ENCODE assay signal across 8 mouse cellular contexts in the genomic region with DNA sequence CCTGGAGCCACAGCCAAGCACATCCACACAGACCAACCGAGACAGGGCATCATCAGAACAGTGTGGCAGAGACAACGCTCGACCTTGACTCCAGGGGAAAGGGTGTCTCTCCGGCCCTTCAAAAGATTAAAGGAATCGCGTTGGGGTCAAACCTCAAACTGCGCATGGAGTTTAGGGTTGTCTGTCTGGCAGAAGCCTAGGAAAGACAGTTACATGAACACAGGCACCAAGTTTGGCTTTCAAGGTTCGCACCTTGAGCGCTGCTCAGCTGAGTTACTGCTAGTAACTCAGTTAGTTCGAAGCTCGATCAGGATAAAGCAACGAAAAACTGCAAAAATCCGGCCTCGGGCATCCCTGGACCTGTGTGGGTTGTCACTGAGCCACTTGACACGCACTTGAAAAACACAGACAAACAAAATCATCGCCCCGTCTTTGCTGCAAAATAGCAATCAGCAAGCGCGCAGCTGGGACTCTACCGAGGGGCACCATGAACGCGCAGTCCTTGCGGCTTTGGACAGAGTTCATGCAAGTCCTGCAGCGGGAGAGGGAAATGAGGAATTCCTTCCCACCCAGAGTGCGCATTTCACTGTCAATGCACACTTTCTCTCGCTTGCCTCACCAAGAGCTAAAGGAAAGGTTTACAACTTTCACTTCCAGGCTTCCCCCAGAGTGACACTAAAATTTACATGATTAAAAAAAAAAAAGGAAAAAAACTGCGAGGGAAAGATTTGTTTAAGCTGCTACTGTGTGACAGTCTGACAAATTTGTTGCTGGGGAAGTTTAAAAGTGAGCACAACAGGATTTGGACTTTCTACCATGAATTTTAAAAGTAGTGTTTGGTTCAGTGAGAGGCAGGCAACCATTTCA.
DNase-seq lines count a peak whose midpoint lies in the region; ATAC-seq and TF ChIP-seq lines count a peak whose summit lies in the region.

No protein-coding gene starts in this region.

- no peaks in the 10 kb centered on the region for H3K9me3 ChIP-seq in embryonic facial prominence, embryonic 10.5 days
- H3K9me3 ChIP-seq in intestine, embryonic 14.5 days (ENCODE audit: control insufficient read depth, low read length), result no peaks in the 10 kb centered on the region
- H3K9me3 ChIP-seq in neural tube, embryonic 12.5 days, result no peaks in the 10 kb centered on the region

- 22% methylated on average over 27 of the region's 27 CpGs for WGBS in lung, adult 2 months
- 2% methylated on average over 27 of the region's 27 CpGs for WGBS in embryonic facial prominence, embryonic 10.5 days
- WGBS in intestine, embryonic 14.5 days, result 4% methylated on average over 27 of the region's 27 CpGs
- 1% methylated on average over 27 of the region's 27 CpGs for WGBS in neural tube, embryonic 12.5 days

- peaks cover 98% of the 10 kb centered on the region for H3K27me3 ChIP-seq in embryonic facial prominence, embryonic 10.5 days (replicated peaks; ENCODE audit: low read depth, poor library complexity, severe bottlenecking)
- H3K27me3 ChIP-seq in intestine, embryonic 14.5 days (replicated peaks; ENCODE audit: control insufficient read depth, insufficient read depth, low read length), result peaks cover 53% of the 10 kb centered on the region
- H3K27me3 ChIP-seq in neural tube, embryonic 12.5 days (replicated peaks), result peaks cover 71% of the 10 kb centered on the region

- no peak overlapping the region for H3K9ac ChIP-seq in intestine, embryonic 14.5 days (ENCODE audit: low read length)
- H3K9ac ChIP-seq in neural tube, embryonic 12.5 days, result no peak overlapping the region

- no peak for ATAC-seq in intestine, embryonic 14.5 days (replicated peaks; ENCODE audit: low FRiP score, low TSS enrichment, low read depth)
- ATAC-seq in neural tube, embryonic 12.5 days (ENCODE audit: low FRiP score, low read depth), result no peak

- no peak for TF ChIP-seq POLR2A in lung, adult 2 months (IDR thresholded peaks at IDR 0.05; ENCODE audit: borderline replicate concordance, extremely low read depth, low read depth, low read length)

- no peak overlapping the region for H3K4me3 ChIP-seq in lung, adult 2 months (replicated peaks; ENCODE audit: extremely low read depth, low read depth, low read length)
- H3K4me3 ChIP-seq in embryonic facial prominence, embryonic 10.5 days, result peak overlapping the region; percentile 77
- peak overlapping the region; percentile 11; the same call in 1 of the 2 replicates for H3K4me3 ChIP-seq in intestine, embryonic 14.5 days (ENCODE audit: low read depth, low read length)
- no peak overlapping the region; the same call in 1 of the 2 replicates for H3K4me3 ChIP-seq in neural tube, embryonic 12.5 days

- no peak overlapping the region for H3K27ac ChIP-seq in embryonic facial prominence, embryonic 10.5 days (replicated peaks)
- H3K27ac ChIP-seq in intestine, embryonic 14.5 days (ENCODE audit: low read depth), result no peak overlapping the region
- no peak overlapping the region for H3K27ac ChIP-seq in neural tube, embryonic 12.5 days

- intact Hi-C loops in left cerebral cortex, postnatal 36 days (cut with DNase I), result loop anchor here (2.0 to 10.0 kb wide), 4 partner anchors 135 to 1385 kb away; a partner anchor contains a TSS

- TF ChIP-seq CTCF in lung, adult 2 months (IDR thresholded peaks at IDR 0.05; ENCODE audit: insufficient read depth, low read length), result no peak

- peak; percentile 27 for DNase-seq in lung, adult 2 months
- DNase-seq in lung, postnatal 36 days, result no peak
- peak; percentile 57 for DNase-seq in embryonic facial prominence, embryonic 10.5 days (ENCODE audit: low spot score)
- peak; percentile 63 for DNase-seq in intestine, embryonic 14.5 days (ENCODE audit: low spot score)
- no peak for DNase-seq in layer of hippocampus, adult 9-11 months
- no peak for DNase-seq in urinary bladder, postnatal 4 days (ENCODE audit: low spot score in 2 of 2)
- DNase-seq in left cerebral cortex, postnatal 36 days (ENCODE audit: low spot score in 2 of 2), result no peak

- peak overlapping the region; percentile 99 for H3K4me2 ChIP-seq in intestine, embryonic 14.5 days (ENCODE audit: low read length)
- peak overlapping the region; percentile 94 for H3K4me2 ChIP-seq in neural tube, embryonic 12.5 days (replicated peaks)

- peaks cover 3% of the 10 kb centered on the region; the same call in 1 of the 2 replicates for H3K4me1 ChIP-seq in lung, adult 2 months (ENCODE audit: control insufficient read depth, insufficient read depth, low read length)
- H3K4me1 ChIP-seq in embryonic facial prominence, embryonic 10.5 days, result peaks cover 45% of the 10 kb centered on the region
- H3K4me1 ChIP-seq in intestine, embryonic 14.5 days (replicated peaks; ENCODE audit: control insufficient read depth, insufficient read depth, low read length), result peaks cover 18% of the 10 kb centered on the region; the same call in 1 of the 2 replicates
- H3K4me1 ChIP-seq in neural tube, embryonic 12.5 days, result peaks cover 30% of the 10 kb centered on the region

- H3K36me3 ChIP-seq in embryonic facial prominence, embryonic 10.5 days (replicated peaks), result no peaks in the 10 kb centered on the region
- H3K36me3 ChIP-seq in intestine, embryonic 14.5 days (ENCODE audit: control insufficient read depth, insufficient read depth, low read length), result no peaks in the 10 kb centered on the region
- no peaks in the 10 kb centered on the region for H3K36me3 ChIP-seq in neural tube, embryonic 12.5 days

Comparison
In these comparisons a context has a peak if more than half of its experiments do, and no peak if none do; other contexts are left out.
1. DNase-seq: peak in lung, adult 2 months (single experiment), embryonic facial prominence, embryonic 10.5 days (single experiment) and intestine, embryonic 14.5 days (single experiment); none in lung, postnatal 36 days (single experiment), layer of hippocampus, adult 9-11 months (single experiment), urinary bladder, postnatal 4 days (0 of 2) and left cerebral cortex, postnatal 36 days (0 of 2).
2. H3K4me3 ChIP-seq: peak in embryonic facial prominence, embryonic 10.5 days (single experiment) and intestine, embryonic 14.5 days (single experiment); none in lung, adult 2 months (single experiment) and neural tube, embryonic 12.5 days (single experiment).